Mouse (Mus musculus) liver, embryonic 18 days (tissue): ENCODE results near the gene Pmpcb. TPM values are rescaled to one million over a fixed set of nuclear protein-coding genes. Genes with fewer than 3 reads are reported as not detected.

ENCODE experiments used
- polyA plus RNA-seq: library from polyadenylated mRNA; depleted of rRNA; stranded (reverse); fragments of >200 nt; gene quantifications from 2 replicates; pipeline ENCODE4 v1.2.3, GENCODE M21; 2012; rRNA removed

Gene Pmpcb
- 48.6 and 49.5 TPM in 2 replicates for polyA plus RNA-seq

DNA sequence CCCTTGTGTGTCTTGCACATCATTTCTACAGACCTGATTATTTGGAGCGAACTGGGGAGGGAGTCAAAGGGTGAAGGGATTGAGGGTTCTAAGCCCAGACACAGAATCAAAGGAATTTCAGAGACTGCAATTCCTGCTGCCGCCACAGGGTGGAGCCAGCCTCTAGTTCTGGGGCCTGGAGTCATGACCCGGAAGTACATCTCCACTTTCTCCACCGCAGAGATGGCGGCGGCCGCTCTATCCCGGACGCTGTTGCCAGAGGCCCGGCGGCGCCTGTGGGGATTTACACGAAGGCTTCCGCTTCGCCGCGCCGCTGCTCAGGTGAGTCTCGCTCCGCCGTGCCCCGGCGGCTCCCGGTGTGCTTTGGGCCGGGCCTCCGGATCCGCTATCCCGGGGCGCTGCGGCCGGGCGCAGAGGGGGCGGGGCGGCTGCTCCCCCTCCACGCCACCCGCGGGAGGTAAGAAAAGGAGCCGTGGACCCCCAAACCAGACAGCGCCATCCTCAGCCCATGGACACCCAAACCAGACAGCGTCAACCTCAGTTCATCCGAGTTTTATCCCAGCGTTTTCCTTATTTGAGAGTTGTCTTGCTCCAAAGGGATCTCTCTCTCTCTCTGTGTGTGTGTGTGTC lies at the start of gene Pmpcb:
Pmpcb (plus strand) TSS at position 186 of the 630 bp plus-strand sequence.

DNA sequence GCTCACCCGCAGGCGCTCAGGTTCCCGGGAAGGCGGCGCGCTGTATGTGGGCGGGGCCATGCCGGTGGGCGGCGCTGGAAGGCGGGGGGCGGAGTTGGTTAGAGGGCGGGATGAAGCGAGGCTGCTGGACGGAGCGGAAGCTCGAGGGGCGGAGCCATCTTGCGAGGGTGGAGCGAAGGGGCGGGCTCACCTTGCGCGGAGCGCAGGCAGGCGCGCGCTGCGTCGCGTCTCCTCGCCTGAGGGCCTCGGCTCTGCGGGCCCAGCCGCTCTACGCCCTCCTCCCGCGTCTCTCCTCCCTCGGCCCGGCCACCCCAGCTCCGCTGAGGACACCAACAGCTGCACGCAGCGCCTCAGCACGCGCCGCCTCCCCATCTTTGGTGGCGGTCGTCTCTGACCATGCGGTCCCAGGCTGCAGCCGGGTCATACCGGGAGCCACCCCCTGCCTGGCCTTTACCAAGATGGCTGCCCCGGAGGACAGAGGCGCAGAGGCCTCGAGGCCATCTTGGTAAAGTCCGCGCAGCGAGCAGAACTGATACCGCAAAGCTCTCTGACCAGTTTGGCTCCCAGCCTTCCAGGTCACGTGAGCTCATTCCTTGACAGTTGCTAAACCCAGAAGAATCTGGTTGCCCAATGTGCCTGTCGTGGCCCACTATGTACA lies 35.5 kb upstream of the Pmpcb start, which contains the start of gene Napepld:
Napepld (minus strand) TSS at position 46 of the 658 bp plus-strand sequence.

DNA sequence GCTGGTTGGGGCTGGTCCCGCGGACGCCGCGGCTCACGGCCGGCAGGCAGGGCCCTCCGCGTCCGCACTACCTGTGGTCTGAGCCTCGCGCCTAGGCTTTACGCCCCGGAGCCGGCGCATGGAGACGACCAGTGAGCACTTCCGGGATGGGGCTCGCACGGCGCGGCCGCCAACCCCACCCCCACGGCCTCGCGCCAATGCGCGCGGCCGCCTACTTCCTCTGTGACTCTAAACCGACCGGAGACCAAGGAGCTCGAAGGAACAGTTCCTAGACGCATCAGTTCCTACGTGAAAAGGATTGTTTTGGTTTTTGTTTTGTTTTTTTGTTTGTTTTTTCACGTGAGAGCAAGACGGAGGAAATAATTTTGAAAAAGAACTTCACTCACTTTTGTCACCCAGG lies 48.1 kb downstream of the Pmpcb start, which contains the start of the genes Dnajc2 and Psmc2:
Dnajc2 (minus strand) TSS at position 199 of the 400 bp plus-strand sequence.
Psmc2 (plus strand) TSS at position 231 of the 400 bp plus-strand sequence.

Other genes starting within 250 kb of the Pmpcb start
- 0.90 and 1.1 TPM in 2 replicates for gene Lrrc17, start 193.6 kb upstream of the Pmpcb start, polyA plus RNA-seq
- 0.08 and 0.10 TPM in 2 replicates for gene Fbxl13, start 91.5 kb upstream of the Pmpcb start, polyA plus RNA-seq
- 9.0 and 9.6 TPM in 2 replicates for gene Armc10, start 91.3 kb upstream of the Pmpcb start, polyA plus RNA-seq
- gene Napepld, start 35.7 kb upstream of the Pmpcb start, polyA plus RNA-seq = 0.96 and 0.97 TPM in 2 replicates
- 8.1 and 8.2 TPM in 2 replicates for gene Dnajc2, start 48.1 kb downstream of the Pmpcb start, polyA plus RNA-seq
- gene Psmc2, start 48.1 kb downstream of the Pmpcb start, polyA plus RNA-seq = 38.2 and 43.4 TPM in 2 replicates
- not detected in 2 replicates for gene Slc26a5, start 128.5 kb downstream of the Pmpcb start, polyA plus RNA-seq